Mouse (Mus musculus) urinary bladder, adult 18-20 months (tissue): Measurements from ENCODE around the gene Vmn2r113.
"Not testable (repeated sequence)": the region's sequence is repeated elsewhere in the genome, so short reads cannot be mapped to it uniquely, and the experiment has no call there.

Experiments used
- DNase-seq, 2 experiments: peaks; one replicate each; pipeline ENCODE4 v3.0.0; 2022; ENCODE audit warnings: low spot score in 2 of 2, mixed read lengths in 2 of 2

Vmn2r113 gene

GRCm38 (mm10) chr17:22942684-22943083 is at the start of gene Vmn2r113:
Vmn2r113 (plus strand) TSS chr17:22942984.
- not testable (repeated sequence) for DNase-seq
